Mouse (Mus musculus) lung, embryonic 14.5 days (tissue): ENCODE data around the gene 4930435E12Rik. TPM values are rescaled to one million over a fixed set of nuclear protein-coding genes. Genes with fewer than 3 reads are reported as not detected.
A peak's percentile ranks its signal among the peaks of the same experiment; 100 is the strongest.

Source experiments
- ATAC-seq: fragments of 200-750 bp; cut with Nextera tagmentation; 2 replicates; pipeline ENCODE4 v1.8.0; 2017; ENCODE audit warnings: mild to moderate bottlenecking, moderate TSS enrichment, moderate library complexity; ENCODE audit not compliant: insufficient read depth
- DNase-seq: peaks from one replicate; pipeline ENCODE4 v3.0.0-alpha.2; 2015
- H3K27ac ChIP-seq: fragments of 300-500 bp; sonication (generic); 2 replicates; pipeline ENCODE4 v1.5.1; 2014; ENCODE audit warnings: low read depth, mild to moderate bottlenecking, moderate library complexity
- H3K27me3 ChIP-seq: fragments of 300-500 bp; sonication (generic); 2 replicates; pipeline ENCODE4 v1.6.1; 2014; ENCODE audit warnings: low read length, control low read depth; ENCODE audit not compliant: insufficient read depth
- H3K36me3 ChIP-seq: fragments of 300-500 bp; sonication (generic); 2 replicates; pipeline ENCODE4 v1.6.1; 2014; ENCODE audit warnings: control low read depth; ENCODE audit not compliant: insufficient read depth
- H3K4me1 ChIP-seq: fragments of 300-500 bp; sonication (generic); 2 replicates; pipeline ENCODE4 v1.6.1; 2014; ENCODE audit warnings: antibody characterized with exemption, control low read depth; ENCODE audit not compliant: insufficient read depth
- H3K4me2 ChIP-seq: fragments of 300-500 bp; sonication (generic); 2 replicates; pipeline ENCODE4 v1.6.1; 2014; ENCODE audit warnings: mild to moderate bottlenecking
- H3K4me3 ChIP-seq: fragments of 300-500 bp; sonication (generic); 2 replicates; pipeline ENCODE4 v1.5.1; 2014; ENCODE audit warnings: low read depth, low read length
- H3K9ac ChIP-seq: fragments of 300-500 bp; sonication (generic); 2 replicates; pipeline ENCODE4 v1.6.1; 2014
- H3K9me3 ChIP-seq: fragments of 300-500 bp; sonication (generic); 2 replicates; pipeline ENCODE4 v1.6.1; 2016; ENCODE audit warnings: low read depth, low read length, control low read depth
- CTCF ChIP-seq: IDR thresholded peaks from 2 replicates; pipeline ENCODE4 v1.5.1; 2016; ENCODE audit warnings: antibody characterized with exemption, low read depth
- WGBS: fragments of 180-500 bp; shearing (Covaris S2); extraction: QIAGEN DNeasy Blood & Tissue Kit; methylation state at CpG from one replicate; pipeline ENCODE4 v1.1.7; 2014; 5-methylcytosine and 5-hydroxymethylcytosine counted together
- polyA plus RNA-seq: library from polyadenylated mRNA; unstranded; fragments of >200 nt; fragmentation: Nextera tagmentation; extraction: Ambion mirVana; gene quantifications from 2 replicates; pipeline ENCODE4 v1.2.1, GENCODE M21; 2014

Gene 4930435E12Rik
- polyA plus RNA-seq, 1 experiment from 2014 or later = not detected

DNA sequence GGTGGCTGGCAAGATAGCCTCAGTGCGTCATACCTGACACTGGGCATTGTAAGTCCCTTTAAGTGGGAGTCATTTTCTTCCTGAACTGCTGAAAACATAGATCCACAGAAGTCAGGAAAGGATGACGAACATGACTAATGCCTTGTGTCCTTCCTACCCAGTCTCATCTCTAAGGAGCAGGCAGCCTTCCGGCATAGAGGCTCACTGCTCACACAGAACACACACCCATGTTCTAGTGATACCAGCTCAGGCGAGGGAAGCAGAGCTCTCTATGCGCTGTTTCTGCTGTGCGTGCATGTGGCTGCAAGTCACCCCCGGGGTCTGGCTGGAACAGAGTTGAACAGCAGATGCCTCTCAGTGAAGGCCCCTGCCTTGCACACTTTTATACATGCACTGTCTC, 43.2 kb downstream of the 4930435E12Rik start:
- Histone ChIP-seq H3K9ac (no peak overlapping the region), H3K36me3 (no peaks in the 10 kb centered on the region)
- WGBS = 63% methylated on average over 7 of the region's 7 CpGs

GRCm38 (mm10) chr16:38782524-38783067, 46.0 kb downstream of the 4930435E12Rik start:
- WGBS = 42% methylated on average over 2 of the region's 2 CpGs
- H3K27ac ChIP-seq = no peak overlapping the region

More for the DNA sequence above, 43.2 kb downstream of the 4930435E12Rik start:
- Histone ChIP-seq H3K4me1 (peaks cover 12% of the 10 kb centered on the region), H3K27ac (no peak overlapping the region), H3K4me3 (no peak overlapping the region), H3K27me3 (no peaks in the 10 kb centered on the region), H3K4me2 (no peak overlapping the region), H3K9me3 (no peaks in the 10 kb centered on the region)
- ATAC-seq (no peak; the same call in 1 of the 2 replicates), DNase-seq (no peak)
- TF ChIP-seq CTCF = no peak

GRCm38 (mm10) chr16:38781946-38782345, 46.6 kb downstream of the 4930435E12Rik start:
- 62% methylated on average over 2 of the region's 2 CpGs for WGBS

More at GRCm38 (mm10) chr16:38782524-38783067, 46.0 kb downstream of the 4930435E12Rik start:
- no peak for TF ChIP-seq CTCF
- Histone ChIP-seq H3K9ac (no peak overlapping the region), H3K27me3 (no peaks in the 10 kb centered on the region), H3K9me3 (no peaks in the 10 kb centered on the region), H3K36me3 (no peaks in the 10 kb centered on the region), H3K4me3 (no peak overlapping the region), H3K4me1 (peaks cover 8% of the 10 kb centered on the region), H3K4me2 (no peak overlapping the region)
- DNase-seq = no peak
- no peak for ATAC-seq

DNA sequence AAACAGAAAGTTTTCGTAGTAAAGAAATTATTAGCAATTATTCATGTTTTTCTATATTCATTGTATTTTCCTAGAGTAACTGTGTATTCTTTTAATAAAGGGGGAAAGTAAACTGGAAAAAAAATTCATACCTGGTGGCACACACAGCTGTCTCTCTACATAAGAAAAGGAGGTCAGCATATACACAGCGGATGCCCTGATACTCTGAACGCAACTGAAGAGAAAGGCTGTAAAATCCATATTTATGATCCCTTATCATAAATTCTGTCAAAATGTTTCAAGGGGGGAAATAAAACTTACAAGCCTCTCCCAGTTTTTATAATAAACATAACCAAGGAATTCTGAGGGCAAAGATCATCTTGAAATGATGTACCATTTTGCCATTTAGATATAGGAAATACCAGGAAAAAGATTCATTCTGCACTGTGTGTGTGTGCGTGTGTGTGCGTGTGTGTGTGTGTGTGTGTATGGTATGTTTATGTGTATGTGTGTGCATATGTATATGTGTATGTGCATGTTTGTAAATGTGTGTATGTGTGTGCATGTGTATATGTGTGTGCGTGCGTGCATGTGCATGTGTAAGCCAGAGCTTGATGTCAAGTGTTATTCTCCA, 47.5 kb downstream of the 4930435E12Rik start:
- H3K4me2 ChIP-seq = no peak overlapping the region
- no peaks in the 10 kb centered on the region for H3K9me3 ChIP-seq
- no peaks in the 10 kb centered on the region for H3K36me3 ChIP-seq
- no peak overlapping the region for H3K4me3 ChIP-seq
- DNase-seq (no peak), ATAC-seq (no peak)
- TF ChIP-seq CTCF = no peak
- H3K4me1 ChIP-seq = peaks cover 10% of the 10 kb centered on the region
- 88% methylated on average over 7 of the region's 7 CpGs for WGBS
- no peak overlapping the region for H3K27ac ChIP-seq
- no peak overlapping the region for H3K9ac ChIP-seq
- H3K27me3 ChIP-seq = no peaks in the 10 kb centered on the region

More at GRCm38 (mm10) chr16:38781946-38782345, 46.6 kb downstream of the 4930435E12Rik start:
- Histone ChIP-seq H3K9ac (no peak overlapping the region), H3K9me3 (no peaks in the 10 kb centered on the region), H3K4me1 (peaks cover 8% of the 10 kb centered on the region), H3K4me2 (no peak overlapping the region), H3K36me3 (no peaks in the 10 kb centered on the region), H3K27me3 (no peaks in the 10 kb centered on the region), H3K4me3 (no peak overlapping the region), H3K27ac (no peak overlapping the region)
- ATAC-seq = no peak
- no peak for DNase-seq
- no peak for TF ChIP-seq CTCF

DNA sequence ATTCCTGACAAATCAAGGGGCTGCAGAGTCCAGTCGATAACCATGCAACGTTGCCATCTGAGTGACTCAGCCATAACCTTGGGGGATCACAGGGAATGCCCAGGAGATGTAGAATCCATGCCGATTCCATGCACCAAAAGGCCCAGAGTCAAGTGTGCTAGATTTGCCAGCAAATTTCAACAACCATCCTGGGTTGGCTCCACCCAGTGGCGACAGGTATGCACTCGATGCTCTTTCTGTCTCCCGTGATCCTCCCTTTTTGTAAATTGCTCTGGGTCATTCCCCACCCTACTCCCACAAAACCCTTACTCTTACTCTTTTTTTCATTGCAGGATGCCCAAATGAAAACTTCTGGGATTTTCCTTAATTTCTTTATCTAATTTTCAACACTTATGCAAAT, 52.2 kb downstream of the 4930435E12Rik start:
- no peak for DNase-seq
- 52% methylated on average over 6 of the region's 6 CpGs for WGBS
- no peak overlapping the region for H3K27ac ChIP-seq

GRCm38 (mm10) chr16:38774964-38775746, 53.4 kb downstream of the 4930435E12Rik start:
- no peaks in the 10 kb centered on the region for H3K27me3 ChIP-seq
- no peak overlapping the region for H3K4me2 ChIP-seq
- H3K4me3 ChIP-seq = no peak overlapping the region
- H3K36me3 ChIP-seq = no peaks in the 10 kb centered on the region
- no peak overlapping the region for H3K9ac ChIP-seq
- peak; percentile 89 for ATAC-seq
- peaks cover 19% of the 10 kb centered on the region for H3K4me1 ChIP-seq
- peak; percentile 93 for DNase-seq
- peak overlapping the region; percentile 15; the same call in 1 of the 2 replicates for H3K27ac ChIP-seq
- H3K9me3 ChIP-seq = no peaks in the 10 kb centered on the region
- WGBS = 33% methylated on average over 7 of the region's 7 CpGs
- no peak for TF ChIP-seq CTCF

More for the DNA sequence above, 52.2 kb downstream of the 4930435E12Rik start:
- H3K27me3 ChIP-seq = no peaks in the 10 kb centered on the region
- H3K4me1 ChIP-seq = peaks cover 19% of the 10 kb centered on the region
- TF ChIP-seq CTCF = no peak
- no peak for ATAC-seq
- no peaks in the 10 kb centered on the region for H3K36me3 ChIP-seq
- no peak overlapping the region for H3K4me2 ChIP-seq
- no peak overlapping the region for H3K4me3 ChIP-seq
- H3K9ac ChIP-seq = no peak overlapping the region
- H3K9me3 ChIP-seq = no peaks in the 10 kb centered on the region

DNA sequence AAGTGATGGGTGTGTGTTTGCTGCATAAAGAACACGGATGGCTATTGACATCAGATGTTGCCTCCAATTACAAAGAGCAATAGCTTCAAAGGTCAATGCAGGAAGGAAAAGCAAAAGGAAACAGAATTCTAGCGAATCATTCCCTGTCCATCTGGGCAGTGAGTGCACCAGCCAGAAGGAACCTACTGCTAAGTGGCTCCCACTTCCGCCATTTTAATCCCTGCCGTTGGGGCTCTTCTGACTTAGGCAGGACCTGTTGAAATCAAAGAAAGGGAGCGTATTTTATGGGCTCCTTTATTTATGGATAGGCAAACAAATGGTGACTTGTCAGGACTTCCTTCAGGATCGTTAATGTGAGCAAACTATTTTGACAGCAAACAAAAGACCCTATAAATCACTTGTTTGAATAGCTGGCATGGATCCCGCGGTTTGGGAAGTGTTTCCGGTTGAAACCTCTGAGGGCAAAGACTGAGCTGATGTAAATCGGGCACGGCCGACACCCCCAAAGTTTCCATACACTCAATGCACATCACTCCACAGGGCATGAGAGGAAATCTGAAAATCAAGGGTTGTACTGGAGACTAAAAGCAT, 55.5 kb downstream of the 4930435E12Rik start:
- Histone ChIP-seq H3K36me3 (peaks cover 11% of the 10 kb centered on the region), H3K27ac (no peak overlapping the region), H3K9me3 (no peaks in the 10 kb centered on the region), H3K4me2 (no peak overlapping the region; the same call in 1 of the 2 replicates), H3K27me3 (no peaks in the 10 kb centered on the region), H3K4me3 (no peak overlapping the region), H3K9ac (no peak overlapping the region), H3K4me1 (peaks cover 19% of the 10 kb centered on the region)
- no peak for TF ChIP-seq CTCF
- 35% methylated on average over 12 of the region's 12 CpGs for WGBS
- peak; percentile 71 for DNase-seq
- no peak for ATAC-seq
